Mouse (Mus musculus) thymus, postnatal 10 days (tissue): ENCODE results near the gene Ap5s1.
"Not testable (repeated sequence)": the region's sequence is repeated elsewhere in the genome, so short reads cannot be mapped to it uniquely, and the experiment has no call there.

ENCODE experiments used
- DNase-seq, 2 experiments: peaks; one replicate each; pipeline ENCODE4 v3.0.0; 2021; ENCODE audit warnings: low spot score in 2 of 2

Ap5s1 gene

GRCm38 (mm10) chr2:131221853-131222515, 15.1 kb downstream of the Ap5s1 start:
- no peak for DNase-seq

- DNase-seq: no peak
These were observed 15.7 kb downstream of the Ap5s1 start for GRCm38 (mm10) chr2:131222562-131222961.

DNA sequence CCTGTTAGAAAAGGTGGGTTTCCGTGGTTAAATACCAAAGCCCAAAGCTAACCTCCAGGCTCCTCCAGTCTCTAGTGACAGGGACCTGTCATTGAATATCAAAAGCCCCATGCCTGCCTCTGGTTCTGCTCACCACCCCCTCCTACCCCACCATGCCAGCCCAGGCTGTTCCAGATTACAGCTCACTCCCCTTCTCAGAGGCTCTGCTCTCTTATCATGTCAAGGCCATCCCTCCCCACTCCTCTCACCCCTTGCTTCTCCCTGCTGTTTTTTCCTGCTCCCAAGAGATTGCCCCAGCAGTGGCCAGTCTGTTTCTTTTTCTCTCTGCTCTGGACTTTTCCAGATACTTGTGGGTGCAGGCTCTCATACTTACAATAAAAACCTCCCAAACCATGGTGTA, 16.7 kb downstream of the Ap5s1 start:
- DNase-seq: no peak

DNA sequence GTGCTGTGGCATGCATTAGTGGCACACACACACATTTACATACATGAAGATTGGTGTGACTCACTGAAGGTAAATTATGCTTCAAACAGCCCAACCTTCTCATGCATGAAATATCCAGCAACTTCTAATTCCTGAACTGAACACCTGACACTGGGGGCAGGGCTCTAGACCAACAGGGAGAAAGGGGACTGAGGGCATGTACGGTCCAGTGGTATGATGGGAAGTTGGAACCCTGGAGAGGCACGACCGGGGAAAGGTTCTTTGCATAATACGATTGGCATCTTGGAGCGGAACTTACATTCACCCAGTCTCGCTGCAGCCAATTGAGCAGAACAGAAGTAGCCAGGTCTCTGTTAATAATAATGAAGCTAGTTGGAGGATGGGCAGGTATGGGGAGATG, 18.3 kb downstream of the Ap5s1 start:
- DNase-seq: no peak

DNA sequence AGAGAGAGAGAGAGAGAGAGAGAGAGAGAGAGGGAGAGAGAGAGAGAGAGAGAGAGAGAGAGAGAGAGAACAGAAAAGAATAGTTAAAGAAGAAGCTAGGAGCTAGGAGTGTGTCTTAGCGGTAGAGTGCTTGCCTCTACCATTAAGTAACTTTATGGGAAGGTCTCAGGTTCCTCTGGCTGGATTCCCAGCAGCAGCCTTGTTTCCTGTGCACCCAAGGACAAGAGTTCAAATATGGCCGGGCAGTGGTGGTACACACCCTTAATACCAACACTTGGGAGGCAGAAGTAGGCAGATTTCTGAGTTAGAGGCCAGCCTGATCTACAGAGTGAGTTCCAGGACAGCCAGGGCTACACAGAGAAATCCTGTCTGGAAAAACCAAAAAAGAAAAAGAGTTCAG, 19.8 kb downstream of the Ap5s1 start:
- not testable (repeated sequence) for DNase-seq

DNA sequence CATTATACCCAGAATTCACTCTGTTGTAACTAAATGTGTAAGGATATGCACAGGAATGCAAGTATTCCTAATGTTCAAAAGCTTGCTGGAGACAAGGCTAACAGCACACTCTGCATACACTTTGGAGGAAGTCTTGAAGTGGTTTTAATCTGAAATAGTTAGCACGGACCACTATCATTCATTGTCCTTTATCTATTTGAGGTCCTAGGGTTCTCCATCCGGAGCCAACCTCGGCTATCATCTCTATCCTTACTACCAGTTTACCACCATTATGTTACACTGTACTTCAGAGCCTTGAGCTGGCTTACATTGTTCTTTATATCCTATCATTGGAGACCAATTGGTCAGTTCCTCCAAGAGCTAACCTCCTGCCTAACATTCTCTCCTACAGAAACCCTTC, 20.4 kb downstream of the Ap5s1 start:
- DNase-seq: no peak

- no peak for DNase-seq
These were observed 25.7 kb downstream of the Ap5s1 start for GRCm38 (mm10) chr2:131232558-131232957.

- DNase-seq: peak; percentile 88 to 91
These were observed 26.6 kb downstream of the Ap5s1 start, which contains the start of gene Mavs for GRCm38 (mm10) chr2:131233307-131234126. TSS of gene Mavs (plus strand) at chr2:131234063.

GRCm38 (mm10) chr2:131234127-131234650, 27.3 kb downstream of the Ap5s1 start:
- DNase-seq: no peak

DNA sequence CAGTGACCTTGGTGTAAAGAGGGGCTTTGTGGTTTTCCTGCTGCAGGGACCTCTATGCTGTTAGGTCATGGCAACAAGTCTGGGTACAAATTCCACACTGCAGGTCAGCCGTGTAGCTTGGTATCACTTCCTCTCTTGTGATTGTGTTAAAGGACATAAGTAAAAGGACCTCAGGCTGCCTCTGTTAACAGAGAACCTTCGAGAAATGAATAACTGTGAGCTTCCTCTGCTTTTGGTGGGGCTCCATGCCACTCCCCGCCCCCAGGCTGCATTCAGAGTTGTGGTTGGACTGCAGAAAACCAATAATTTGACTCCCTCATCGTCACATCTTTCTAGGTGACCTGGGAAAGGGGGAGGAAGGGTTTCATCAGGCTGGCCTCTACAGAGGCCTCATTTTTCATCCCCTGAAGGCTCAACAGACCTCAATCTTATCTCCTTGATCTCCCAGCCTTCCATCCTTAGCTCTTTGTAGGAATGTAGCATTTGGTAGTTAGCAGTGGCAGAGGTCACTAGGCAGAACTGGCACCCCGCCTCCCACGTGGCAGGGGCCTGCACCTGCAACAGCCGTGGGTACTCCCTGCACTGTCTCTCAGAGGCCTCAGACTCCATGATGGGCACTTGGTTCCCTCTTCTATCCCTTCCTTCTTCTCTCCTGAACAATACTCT, 28.2 kb downstream of the Ap5s1 start:
- no peak for DNase-seq

DNA sequence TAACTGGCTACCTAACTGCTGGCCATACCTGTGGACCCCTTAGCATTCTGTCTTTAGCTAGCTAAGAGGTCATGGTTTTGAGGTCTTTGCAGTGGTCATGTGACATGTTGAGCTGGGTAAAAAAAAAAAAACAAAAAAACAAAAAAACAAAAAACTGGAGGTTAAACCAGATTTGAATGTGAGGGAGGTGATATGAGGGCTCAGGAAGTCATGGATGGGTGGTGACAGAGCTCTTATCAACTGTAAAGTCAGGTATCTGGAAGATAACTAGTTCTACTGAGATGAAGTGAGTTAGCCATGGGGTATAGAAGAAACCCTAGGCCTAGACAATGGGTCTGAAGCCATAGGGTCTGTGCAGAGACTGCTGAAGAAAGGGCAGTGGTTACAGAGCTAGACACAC, 35.3 kb downstream of the Ap5s1 start:
- DNase-seq: no peak

GRCm38 (mm10) chr2:131242929-131243328, 36.1 kb downstream of the Ap5s1 start:
- no peak for DNase-seq

GRCm38 (mm10) chr2:131253681-131254328, 46.9 kb downstream of the Ap5s1 start:
- peak in 1 of 2 experiments; percentile 44 for DNase-seq

DNA sequence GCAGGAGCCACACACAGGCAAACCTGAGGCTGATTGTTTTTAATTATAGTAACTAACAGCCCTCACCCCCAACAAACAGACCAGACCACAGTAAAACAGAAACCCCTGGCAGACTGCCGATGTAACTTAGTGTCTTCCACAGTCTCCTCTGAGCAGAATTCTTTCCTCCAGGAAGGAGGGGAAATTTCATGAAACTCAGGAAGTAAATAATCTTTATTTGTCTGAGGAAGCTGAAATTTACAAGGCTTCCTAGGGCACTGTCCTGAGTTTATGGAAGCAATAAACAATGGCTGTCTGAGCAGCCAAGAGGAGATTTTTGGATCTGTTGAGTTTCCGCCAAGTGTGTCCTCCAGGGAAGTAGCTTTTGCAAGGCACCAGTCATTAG, 47.4 kb downstream of the Ap5s1 start:
- DNase-seq: no peak

DNA sequence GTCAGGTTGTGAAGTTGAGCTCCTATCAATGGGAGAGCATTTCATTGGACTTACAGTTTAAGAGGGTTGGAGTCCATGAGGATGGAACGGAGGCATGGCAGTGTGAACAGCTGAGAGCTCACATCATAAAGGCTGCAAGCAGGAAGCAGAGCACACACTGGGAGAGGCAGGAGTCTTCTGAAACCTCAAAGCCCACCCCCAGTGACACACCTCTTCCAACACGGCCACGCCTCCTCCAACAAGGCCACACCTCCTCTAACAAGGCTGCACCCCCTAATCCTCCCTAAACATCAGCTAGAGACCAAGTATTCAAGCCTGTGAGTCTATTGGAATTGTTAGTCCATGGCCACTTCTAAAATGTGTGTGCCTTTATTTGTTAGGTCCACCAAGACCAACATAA, 48.9 kb downstream of the Ap5s1 start:
- DNase-seq: no peak

DNA sequence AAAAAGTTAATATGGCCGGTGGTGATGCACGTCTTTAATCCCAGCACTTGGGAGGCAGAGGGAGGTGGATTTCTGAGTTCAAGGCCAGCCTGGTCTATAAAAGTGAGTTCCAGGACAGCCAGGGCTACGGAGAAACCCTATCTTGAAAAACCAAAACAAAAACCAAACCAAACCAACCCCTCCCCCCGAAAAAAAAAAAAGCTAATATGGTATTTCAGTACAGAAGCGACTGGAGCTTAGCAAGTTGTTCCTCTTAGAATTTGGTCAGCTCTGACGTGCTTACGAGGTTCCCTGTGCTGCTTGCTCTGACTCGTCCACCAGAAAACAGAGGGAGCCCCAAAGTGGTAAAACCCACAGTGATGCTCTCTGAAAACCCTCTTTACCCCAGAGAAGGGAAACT, 51.8 kb downstream of the Ap5s1 start:
- DNase-seq: no peak

- no peak for DNase-seq
These were observed 53.8 kb downstream of the Ap5s1 start for GRCm38 (mm10) chr2:131260544-131261307.

DNA sequence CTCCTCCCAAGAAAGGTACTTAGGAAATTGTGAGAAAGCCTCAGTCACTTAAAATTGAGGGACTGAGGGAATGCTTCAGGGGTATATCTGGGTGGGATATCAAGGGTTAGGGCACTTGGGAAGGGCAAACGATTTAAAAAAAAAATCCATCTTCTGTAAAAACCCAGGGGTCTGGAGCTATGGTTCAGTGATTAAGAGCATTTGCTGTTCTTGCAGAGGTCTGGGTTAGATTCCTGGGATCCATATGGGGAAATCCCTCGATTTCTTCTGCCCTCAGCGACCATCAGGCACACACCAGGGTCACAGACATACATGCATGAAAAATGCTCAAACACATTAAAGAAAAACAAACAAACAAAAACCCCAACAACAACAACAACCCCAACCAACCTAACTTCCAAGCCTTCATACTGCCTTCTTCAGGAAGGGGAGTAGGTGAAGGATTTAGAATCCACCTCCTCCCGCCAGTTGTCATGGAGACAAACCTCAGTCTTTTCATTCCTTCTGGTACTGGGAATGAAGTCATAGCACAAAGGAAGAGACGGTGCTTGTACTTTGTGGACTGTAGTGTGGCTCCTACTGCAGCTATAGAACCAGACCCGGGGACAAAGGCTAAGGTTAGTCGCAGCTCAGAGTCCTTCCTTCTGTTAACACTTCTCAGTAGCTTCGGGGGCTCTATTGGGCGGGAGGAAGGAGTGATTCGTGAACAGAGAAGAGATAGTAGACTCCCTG, 54.8 kb downstream of the Ap5s1 start:
- no peak for DNase-seq

GRCm38 (mm10) chr2:131262213-131262672, 55.4 kb downstream of the Ap5s1 start, which contains the start of gene Pank2:
TSS of gene Pank2 (plus strand) at chr2:131262495.
- DNase-seq: peak; percentile 96 to 98
